Mouse (Mus musculus) cortical plate, adult 2 months (tissue): ENCODE data around the gene Cntn4.

Source experiments
- CTCF ChIP-seq: fragments of 200-500 bp; IDR thresholded peaks from 2 replicates; pipeline ENCODE4 v1.5.1; 2011; ENCODE audit warnings: mild to moderate bottlenecking, control low read depth, low read length; ENCODE audit not compliant: insufficient read depth; ENCODE audit errors: extremely low read depth
- POLR2A ChIP-seq: fragments of 200-500 bp; IDR thresholded peaks from 2 replicates; pipeline ENCODE4 v1.6.1; 2011; ENCODE audit warnings: mild to moderate bottlenecking, low read length, control low read depth; ENCODE audit not compliant: insufficient read depth; ENCODE audit errors: extremely low read depth

DNA sequence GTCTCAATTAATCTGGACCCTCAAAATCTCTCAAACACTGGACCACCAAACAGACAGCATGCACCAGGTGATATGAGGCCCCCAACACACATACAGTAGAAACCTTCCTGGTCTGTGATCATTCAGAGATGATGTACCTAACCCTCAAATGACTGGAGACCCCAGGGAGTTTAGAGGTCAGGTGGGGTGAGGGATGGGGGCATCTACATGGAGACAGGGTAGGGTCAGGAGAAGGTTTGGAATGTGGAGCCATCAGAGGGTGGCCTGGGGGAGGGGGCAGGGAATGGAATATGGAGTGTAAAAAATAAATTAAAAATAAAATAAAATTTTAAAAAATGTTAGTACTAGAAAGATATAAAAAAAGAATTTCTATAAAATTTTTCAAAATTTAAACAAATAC lies 157.6 kb downstream of the Cntn4 start:
- TF ChIP-seq POLR2A (no peak), CTCF (no peak)
